Mouse (Mus musculus): ENCODE results near the gene Itpkb. TPM values are rescaled to one million over a fixed set of nuclear protein-coding genes. Genes with fewer than 3 reads are reported as not detected.
A peak's percentile ranks its signal among the peaks of the same experiment; 100 is the strongest.

The Itpkb gene
- polyA plus RNA-seq, 1 experiment from 2014 or later, result 14.5 TPM

GRCm38 (mm10) chr1:180347059-180347458 is 16.8 kb downstream of the Itpkb start:
- Histone ChIP-seq H3K4me1 (replicated peaks) (peaks cover 72% of the 10 kb centered on the region), H3K27me3 (no peaks in the 10 kb centered on the region), H3K4me3 (replicated peaks) (no peak overlapping the region), H3K9me3 (no peaks in the 10 kb centered on the region), H3K4me2 (no peak overlapping the region), H3K27ac (peak overlapping the region; percentile 54; the same call in 1 of the 2 replicates), H3K36me3 (no peaks in the 10 kb centered on the region), H3K9ac (replicated peaks) (no peak overlapping the region; the same call in 1 of the 2 replicates)
- 47% methylated on average over 4 of the region's 4 CpGs for WGBS
- 0 out of 2 replicates have a peak, but pooled peaks have one; percentile 53 for ATAC-seq (ENCODE audit: insufficient number of reproducible peaks, insufficient read depth, low FRiP score, low TSS enrichment, low read depth)

GRCm38 (mm10) chr1:180347907-180348306 is 17.6 kb downstream of the Itpkb start:
- Histone ChIP-seq H3K27ac (no peak overlapping the region), H3K36me3 (no peaks in the 10 kb centered on the region), H3K27me3 (no peaks in the 10 kb centered on the region), H3K9me3 (no peaks in the 10 kb centered on the region), H3K4me2 (no peak overlapping the region), H3K4me1 (replicated peaks) (peaks cover 70% of the 10 kb centered on the region), H3K9ac (replicated peaks) (no peak overlapping the region), H3K4me3 (replicated peaks) (no peak overlapping the region)
- ATAC-seq (ENCODE audit: insufficient number of reproducible peaks, insufficient read depth, low FRiP score, low TSS enrichment, low read depth), result no peak
- 62% methylated on average over 6 of the region's 6 CpGs for WGBS

GRCm38 (mm10) chr1:180349090-180349489 is 18.8 kb downstream of the Itpkb start:
- Histone ChIP-seq H3K27ac (0 out of 2 replicates have a peak overlapping the region, but pooled peaks have one; percentile 41), H3K4me2 (no peak overlapping the region), H3K27me3 (no peaks in the 10 kb centered on the region), H3K9me3 (no peaks in the 10 kb centered on the region), H3K4me3 (replicated peaks) (no peak overlapping the region), H3K9ac (replicated peaks) (no peak overlapping the region), H3K4me1 (replicated peaks) (peaks cover 62% of the 10 kb centered on the region), H3K36me3 (no peaks in the 10 kb centered on the region)
- ATAC-seq (ENCODE audit: insufficient number of reproducible peaks, insufficient read depth, low FRiP score, low TSS enrichment, low read depth), result no peak

GRCm38 (mm10) chr1:180352258-180352657 is 22.0 kb downstream of the Itpkb start:
- H3K9ac ChIP-seq (replicated peaks), result no peak overlapping the region
- H3K4me3 ChIP-seq (replicated peaks), result no peak overlapping the region
- H3K4me2 ChIP-seq, result no peak overlapping the region
- H3K4me1 ChIP-seq (replicated peaks), result peaks cover 59% of the 10 kb centered on the region
- no peak for ATAC-seq (ENCODE audit: insufficient number of reproducible peaks, insufficient read depth, low FRiP score, low TSS enrichment, low read depth)
- H3K27me3 ChIP-seq, result no peaks in the 10 kb centered on the region
- no peaks in the 10 kb centered on the region for H3K9me3 ChIP-seq
- H3K36me3 ChIP-seq, result no peaks in the 10 kb centered on the region
- 73% methylated on average over 3 of the region's 3 CpGs for WGBS
- no peak overlapping the region for H3K27ac ChIP-seq

- Histone ChIP-seq H3K27me3 (no peaks in the 10 kb centered on the region), H3K27ac (no peak overlapping the region), H3K9ac (replicated peaks) (no peak overlapping the region), H3K4me2 (no peak overlapping the region), H3K9me3 (no peaks in the 10 kb centered on the region), H3K4me1 (replicated peaks) (peaks cover 51% of the 10 kb centered on the region), H3K4me3 (replicated peaks) (no peak overlapping the region), H3K36me3 (no peaks in the 10 kb centered on the region)
- WGBS, result 45% methylated on average over 4 of the region's 4 CpGs
- ATAC-seq (ENCODE audit: insufficient number of reproducible peaks, insufficient read depth, low FRiP score, low TSS enrichment, low read depth), result no peak
Observed at GRCm38 (mm10) chr1:180354129-180354528, 23.8 kb downstream of the Itpkb start.

- 89% methylated on average over 13 of the region's 13 CpGs for WGBS
Observed at GRCm38 (mm10) chr1:180354976-180355730, 24.9 kb downstream of the Itpkb start.

GRCm38 (mm10) chr1:180356176-180356575 is 25.9 kb downstream of the Itpkb start:
- Histone ChIP-seq H3K4me2 (no peak overlapping the region), H3K9ac (replicated peaks) (no peak overlapping the region), H3K4me1 (replicated peaks) (peaks cover 39% of the 10 kb centered on the region), H3K27me3 (no peaks in the 10 kb centered on the region), H3K9me3 (no peaks in the 10 kb centered on the region), H3K36me3 (peaks cover 8% of the 10 kb centered on the region), H3K4me3 (replicated peaks) (no peak overlapping the region), H3K27ac (peak overlapping the region; percentile 66; the same call in 1 of the 2 replicates)
- WGBS, result 53% methylated on average over 4 of the region's 4 CpGs
- no peak for ATAC-seq (ENCODE audit: insufficient number of reproducible peaks, insufficient read depth, low FRiP score, low TSS enrichment, low read depth)

More at GRCm38 (mm10) chr1:180354976-180355730, 24.9 kb downstream of the Itpkb start:
- peaks cover 1% of the 10 kb centered on the region; the same call in 1 of the 2 replicates for H3K36me3 ChIP-seq
- H3K4me2 ChIP-seq, result no peak overlapping the region
- ATAC-seq (ENCODE audit: insufficient number of reproducible peaks, insufficient read depth, low FRiP score, low TSS enrichment, low read depth), result no peak
- no peak overlapping the region for H3K9ac ChIP-seq (replicated peaks)
- H3K4me1 ChIP-seq (replicated peaks), result peaks cover 49% of the 10 kb centered on the region
- H3K9me3 ChIP-seq, result no peaks in the 10 kb centered on the region
- H3K27me3 ChIP-seq, result no peaks in the 10 kb centered on the region
- H3K4me3 ChIP-seq (replicated peaks), result no peak overlapping the region
- no peak overlapping the region for H3K27ac ChIP-seq

- Histone ChIP-seq H3K4me3 (replicated peaks) (no peak overlapping the region), H3K27me3 (no peaks in the 10 kb centered on the region), H3K4me1 (replicated peaks) (peaks cover 32% of the 10 kb centered on the region), H3K4me2 (no peak overlapping the region), H3K9me3 (no peaks in the 10 kb centered on the region), H3K27ac (no peak overlapping the region), H3K9ac (replicated peaks) (no peak overlapping the region), H3K36me3 (peaks cover 8% of the 10 kb centered on the region)
- 76% methylated on average over 6 of the region's 6 CpGs for WGBS
- ATAC-seq (ENCODE audit: insufficient number of reproducible peaks, insufficient read depth, low FRiP score, low TSS enrichment, low read depth), result no peak
Observed at GRCm38 (mm10) chr1:180356857-180357256, 26.6 kb downstream of the Itpkb start.

- Histone ChIP-seq H3K4me3 (replicated peaks) (no peak overlapping the region), H3K4me1 (replicated peaks) (peaks cover 31% of the 10 kb centered on the region), H3K36me3 (peaks cover 8% of the 10 kb centered on the region), H3K27ac (no peak overlapping the region), H3K9me3 (no peaks in the 10 kb centered on the region), H3K4me2 (no peak overlapping the region), H3K27me3 (no peaks in the 10 kb centered on the region), H3K9ac (replicated peaks) (no peak overlapping the region)
- no peak for ATAC-seq (ENCODE audit: insufficient number of reproducible peaks, insufficient read depth, low FRiP score, low TSS enrichment, low read depth)
- 44% methylated on average over 7 of the region's 7 CpGs for WGBS
Observed at GRCm38 (mm10) chr1:180357893-180358331, 27.6 kb downstream of the Itpkb start.

GRCm38 (mm10) chr1:180358466-180358865 is 28.2 kb downstream of the Itpkb start:
- Histone ChIP-seq H3K4me2 (no peak overlapping the region), H3K27me3 (no peaks in the 10 kb centered on the region), H3K27ac (no peak overlapping the region), H3K9me3 (no peaks in the 10 kb centered on the region), H3K9ac (replicated peaks) (no peak overlapping the region), H3K36me3 (peaks cover 8% of the 10 kb centered on the region), H3K4me1 (replicated peaks) (peaks cover 35% of the 10 kb centered on the region), H3K4me3 (replicated peaks) (no peak overlapping the region)
- ATAC-seq (ENCODE audit: insufficient number of reproducible peaks, insufficient read depth, low FRiP score, low TSS enrichment, low read depth), result no peak
- 89% methylated on average over 9 of the region's 9 CpGs for WGBS

- H3K4me1 ChIP-seq (replicated peaks), result peaks cover 41% of the 10 kb centered on the region
Observed at GRCm38 (mm10) chr1:180359311-180359710, 29.0 kb downstream of the Itpkb start.

More at GRCm38 (mm10) chr1:180359311-180359710, 29.0 kb downstream of the Itpkb start:
- peaks cover 8% of the 10 kb centered on the region for H3K36me3 ChIP-seq
- no peak overlapping the region for H3K27ac ChIP-seq
- no peak overlapping the region for H3K4me2 ChIP-seq
- no peak overlapping the region for H3K4me3 ChIP-seq (replicated peaks)
- WGBS, result 62% methylated on average over 5 of the region's 5 CpGs
- no peaks in the 10 kb centered on the region for H3K27me3 ChIP-seq
- H3K9ac ChIP-seq (replicated peaks), result no peak overlapping the region
- ATAC-seq (ENCODE audit: insufficient number of reproducible peaks, insufficient read depth, low FRiP score, low TSS enrichment, low read depth), result no peak
- H3K9me3 ChIP-seq, result no peaks in the 10 kb centered on the region
